Mouse (Mus musculus): ENCODE data around the gene Hes5.

DNA sequence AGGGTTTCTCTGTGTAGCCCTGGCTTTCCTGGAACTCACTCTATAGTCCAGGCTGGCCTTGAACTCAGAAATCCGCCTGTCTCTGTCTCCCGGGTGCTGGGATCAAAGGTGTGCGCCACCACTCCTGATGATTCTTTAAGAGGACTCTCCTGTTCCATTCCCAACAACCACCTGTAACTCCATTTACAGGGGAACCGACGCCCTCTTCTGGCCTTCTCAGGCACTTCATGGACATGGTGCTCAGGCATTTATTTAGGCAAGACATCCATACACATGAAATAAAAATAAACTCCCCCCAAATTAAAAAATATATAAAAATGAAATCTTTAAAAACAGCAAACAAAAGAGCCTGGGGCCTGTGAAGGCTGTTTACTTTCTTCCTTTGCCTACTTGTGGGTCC, 6.5 kb downstream of the Hes5 start:
- TF ChIP-seq CTCF (IDR thresholded peaks at IDR 0.05; ENCODE audit: insufficient read depth, low read length), result peak; percentile 40; the same call in 1 of the 2 replicates
- TF ChIP-seq POLR2A (IDR thresholded peaks at IDR 0.05; ENCODE audit: borderline replicate concordance, extremely low read depth, low read depth, low read length), result no peak
